Comparison of ENCODE assay signal across 19 mouse cellular contexts in genomic region chr5:118468739-118469138, GRCm38 (mm10).
"Had no signal": no experiment of that assay in that cellular context is flagged by ENCODE, and none has a peak within 500 bp of the region (broad histone marks: within the 10 kb centered on the region; RNA-seq: fewer than 3 reads in every experiment).

No protein-coding gene starts in this region.

- H3K36me3 ChIP-seq: liver, embryonic 15.5 days; lung, embryonic 15.5 days; neural tube, embryonic 12.5 days; neural tube, embryonic 15.5 days; stomach, embryonic 15.5 days had no signal

- H3K4me3 ChIP-seq: left cerebral cortex, adult 2 months; liver, embryonic 15.5 days; lung, embryonic 15.5 days; neural tube, embryonic 12.5 days; neural tube, embryonic 15.5 days; stomach, embryonic 15.5 days had no signal

- DNase-seq: kidney, adult 2 months; kidney, postnatal 36 days; layer of hippocampus, postnatal 36 days; lung, adult 18-20 months; lung, postnatal 10 days; lung, postnatal 36 days; midbrain, embryonic 14.5 days; right cerebral cortex, adult 18-20 months; right cerebral cortex, postnatal 14 days; right cerebral cortex, postnatal 4 days; thymus, postnatal 25 days had no signal

- H3K9ac ChIP-seq: liver, embryonic 15.5 days; lung, embryonic 15.5 days; neural tube, embryonic 12.5 days; neural tube, embryonic 15.5 days; stomach, embryonic 15.5 days had no signal

- H3K27ac ChIP-seq: kidney, postnatal 0 days; left cerebral cortex, adult 2 months; liver, embryonic 15.5 days; lung, embryonic 15.5 days; neural tube, embryonic 12.5 days; neural tube, embryonic 15.5 days; stomach, embryonic 15.5 days had no signal

- H3K27me3 ChIP-seq: neural tube, embryonic 12.5 days; stomach, embryonic 15.5 days had no signal

- H3K9me3 ChIP-seq: liver, embryonic 15.5 days; lung, embryonic 15.5 days; neural tube, embryonic 12.5 days; neural tube, embryonic 15.5 days; stomach, embryonic 15.5 days had no signal

- H3K4me2 ChIP-seq: liver, embryonic 15.5 days; lung, embryonic 15.5 days; midbrain, embryonic 11.5 days; neural tube, embryonic 12.5 days; neural tube, embryonic 15.5 days; stomach, embryonic 15.5 days had no signal
